Mouse (Mus musculus) testis, postnatal 10 days (tissue): Measurements from ENCODE around the gene Pacs2.
A peak's percentile ranks its signal among the peaks of the same experiment; 100 is the strongest.

Source experiments
- DNase-seq: peaks from one replicate; pipeline ENCODE4 v3.0.0; 2021; ENCODE audit warnings: low spot score

Gene Pacs2

GRCm38 (mm10) chr12:113013021-113013491, 1.3 kb upstream of the Pacs2 start:
- DNase-seq: no peak

- DNase-seq: peak; percentile 66
These were observed 551 bp downstream of the Pacs2 start for GRCm38 (mm10) chr12:113014561-113015556.

GRCm38 (mm10) chr12:113015956-113016355, 1.6 kb downstream of the Pacs2 start:
- no peak for DNase-seq

- no peak for DNase-seq
These were observed 2.7 kb downstream of the Pacs2 start for GRCm38 (mm10) chr12:113016976-113017375.

- DNase-seq: no peak
These were observed 3.2 kb downstream of the Pacs2 start for GRCm38 (mm10) chr12:113017429-113017984.

GRCm38 (mm10) chr12:113018763-113019162, 4.5 kb downstream of the Pacs2 start:
- DNase-seq: no peak

GRCm38 (mm10) chr12:113021488-113021887, 7.2 kb downstream of the Pacs2 start:
- DNase-seq: no peak

- DNase-seq: no peak
These were observed 8.8 kb downstream of the Pacs2 start for GRCm38 (mm10) chr12:113023082-113023481.

- no peak for DNase-seq
These were observed 12.2 kb downstream of the Pacs2 start for GRCm38 (mm10) chr12:113026557-113026956.

- no peak for DNase-seq
These were observed 13.2 kb downstream of the Pacs2 start for GRCm38 (mm10) chr12:113027495-113027894.

- DNase-seq: no peak
These were observed 13.8 kb downstream of the Pacs2 start for GRCm38 (mm10) chr12:113028067-113028466.

GRCm38 (mm10) chr12:113028898-113029297, 14.6 kb downstream of the Pacs2 start:
- DNase-seq: no peak

- DNase-seq: no peak
These were observed 15.7 kb downstream of the Pacs2 start for GRCm38 (mm10) chr12:113030046-113030445.

GRCm38 (mm10) chr12:113030993-113031392, 16.7 kb downstream of the Pacs2 start:
- no peak for DNase-seq

- no peak for DNase-seq
These were observed 17.1 kb downstream of the Pacs2 start for GRCm38 (mm10) chr12:113031441-113031840.

- DNase-seq: peak; percentile 84
These were observed 18.3 kb downstream of the Pacs2 start for GRCm38 (mm10) chr12:113032296-113033250.

- no peak for DNase-seq
These were observed 20.8 kb downstream of the Pacs2 start for GRCm38 (mm10) chr12:113035093-113035492.

GRCm38 (mm10) chr12:113036996-113037395, 22.7 kb downstream of the Pacs2 start:
- no peak for DNase-seq

GRCm38 (mm10) chr12:113038414-113038813, 24.1 kb downstream of the Pacs2 start:
- no peak for DNase-seq

GRCm38 (mm10) chr12:113041481-113042439, 27.5 kb downstream of the Pacs2 start:
- DNase-seq: no peak

GRCm38 (mm10) chr12:113042543-113042942, 28.2 kb downstream of the Pacs2 start:
- DNase-seq: no peak
